Comparison of ENCODE assay signal across 8 mouse cellular contexts in the genomic region with DNA sequence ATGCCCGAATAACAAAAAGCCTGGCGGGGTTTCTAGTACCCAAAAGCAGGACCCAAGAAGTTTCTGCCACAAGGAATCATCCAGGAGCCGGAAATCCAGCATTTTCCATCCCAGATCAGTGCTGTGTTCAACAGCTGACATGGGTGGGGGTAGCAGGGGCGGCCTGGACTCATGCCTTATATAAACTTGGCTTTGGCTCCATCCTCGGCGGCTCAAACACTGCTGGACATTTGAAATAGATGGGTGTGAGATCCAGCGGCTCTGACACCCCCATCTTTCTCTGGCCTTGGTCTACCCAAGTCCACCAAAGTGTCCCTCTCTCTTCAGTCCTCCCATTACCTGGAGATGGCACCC.
DNase-seq lines count a peak whose midpoint lies in the region; ATAC-seq and TF ChIP-seq lines count a peak whose summit lies in the region.

No protein-coding gene starts in this region.

- TF ChIP-seq CTCF in liver, embryonic 14.5 days (IDR thresholded peaks at IDR 0.05; ENCODE audit: low read depth): no peak
- TF ChIP-seq CTCF in small intestine, adult 2 months (IDR thresholded peaks at IDR 0.05; ENCODE audit: extremely low read depth, insufficient read length, insufficient replicate concordance, low read depth, low read length): no peak

- peak overlapping the region; percentile 68 for H3K9ac ChIP-seq in forebrain, embryonic 16.5 days (replicated peaks; ENCODE audit: low read depth, low read length)
- H3K9ac ChIP-seq in liver, embryonic 14.5 days (replicated peaks): no peak overlapping the region

- H3K4me3 ChIP-seq in forebrain, embryonic 16.5 days (replicated peaks; ENCODE audit: low read length): peak overlapping the region; percentile 57
- H3K4me3 ChIP-seq in liver, embryonic 14.5 days (ENCODE audit: insufficient read depth in 1 of 2, low read depth in 2 of 2, low read length in 2 of 2): peak overlapping the region; percentile 3 to 8; a peak in 1 of 4 replicates
- H3K4me3 ChIP-seq in small intestine, adult 2 months (ENCODE audit: low read depth, low read length): peak overlapping the region; percentile 31

- H3K9me3 ChIP-seq in forebrain, embryonic 16.5 days (ENCODE audit: control insufficient read depth, low read length): no peaks in the 10 kb centered on the region
- no peaks in the 10 kb centered on the region for H3K9me3 ChIP-seq in liver, embryonic 14.5 days (ENCODE audit: control insufficient read depth, low read length)

- ATAC-seq in forebrain, embryonic 16.5 days: peak; percentile 54
- no peak for ATAC-seq in liver, embryonic 14.5 days (ENCODE audit: insufficient read depth)
- no peak for ATAC-seq in erythroblast, adult 5-6 weeks (replicated peaks; ENCODE audit: low FRiP score, poor library complexity, severe bottlenecking)

- DNase-seq in left cerebral cortex, postnatal 4 days: peak; percentile 10
- no peak for DNase-seq in left cerebral cortex, adult 18-20 months (ENCODE audit: low spot score in 2 of 2)
- DNase-seq in liver, embryonic 14.5 days (ENCODE audit: low read depth in 3 of 3, low spot score in 3 of 3): no peak
- no peak for DNase-seq in T-cell, adult 2 months (ENCODE audit: low spot score)
- no peak for DNase-seq in urinary bladder, postnatal 4 days (ENCODE audit: low spot score in 2 of 2)

- 4% methylated on average over 7 of the region's 7 CpGs for WGBS in forebrain, embryonic 16.5 days
- 13% methylated on average over 7 of the region's 7 CpGs for WGBS in liver, embryonic 14.5 days (ENCODE audit: insufficient replicate concordance)
- 20% methylated on average over 7 of the region's 7 CpGs for WGBS in small intestine, adult 2 months

- peak overlapping the region; percentile 82 for H3K4me2 ChIP-seq in forebrain, embryonic 16.5 days (ENCODE audit: low read length)
- peak overlapping the region; percentile 44; the same call in 1 of the 2 replicates for H3K4me2 ChIP-seq in liver, embryonic 14.5 days (ENCODE audit: low read depth)

- no peak for TF ChIP-seq POLR2A in small intestine, adult 2 months (IDR thresholded peaks at IDR 0.05; ENCODE audit: low read depth, low read length)

- no peak overlapping the region for H3K27ac ChIP-seq in forebrain, embryonic 16.5 days (ENCODE audit: low read length)
- H3K27ac ChIP-seq in liver, embryonic 14.5 days: no peak overlapping the region
- H3K27ac ChIP-seq in small intestine, adult 2 months (ENCODE audit: insufficient read depth, low read depth, low read length): no peak overlapping the region

- intact Hi-C loops in left cerebral cortex, postnatal 4 days (cut with DNase I): no loop called here

- peaks cover 6% of the 10 kb centered on the region for H3K4me1 ChIP-seq in forebrain, embryonic 16.5 days (replicated peaks; ENCODE audit: control insufficient read depth, insufficient read depth, low read length)
- H3K4me1 ChIP-seq in liver, embryonic 14.5 days (replicated peaks; ENCODE audit: control insufficient read depth in 2 of 2, insufficient read depth in 2 of 2, low read length in 1 of 2): no peaks in the 10 kb centered on the region
- H3K4me1 ChIP-seq in small intestine, adult 2 months (ENCODE audit: control insufficient read depth, insufficient read depth, insufficient read length, low read length): no peaks in the 10 kb centered on the region

- no peak for TF ChIP-seq EP300 in liver, embryonic 14.5 days (IDR thresholded peaks at IDR 0.05; ENCODE audit: low read depth)

- H3K27me3 ChIP-seq in forebrain, embryonic 16.5 days (replicated peaks; ENCODE audit: control insufficient read depth, insufficient read depth, low read length): no peaks in the 10 kb centered on the region
- peaks cover 14% of the 10 kb centered on the region; the same call in 1 of the 2 replicates for H3K27me3 ChIP-seq in liver, embryonic 14.5 days (ENCODE audit: control insufficient read depth, insufficient read depth, low read length)
- no peaks in the 10 kb centered on the region for H3K27me3 ChIP-seq in small intestine, adult 2 months (ENCODE audit: control insufficient read depth, insufficient read depth, low read length)

- no peaks in the 10 kb centered on the region for H3K36me3 ChIP-seq in forebrain, embryonic 16.5 days (ENCODE audit: control insufficient read depth, insufficient read depth)
- H3K36me3 ChIP-seq in liver, embryonic 14.5 days (replicated peaks; ENCODE audit: control insufficient read depth, insufficient read depth, low read depth): no peaks in the 10 kb centered on the region
- no peaks in the 10 kb centered on the region for H3K36me3 ChIP-seq in small intestine, adult 2 months (ENCODE audit: control insufficient read depth, insufficient read depth, low read length)

Comparison
In these comparisons a context has a peak if more than half of its experiments do, and no peak if none do; other contexts are left out.
1. H3K4me3 ChIP-seq: peak in every context shown above with its lines; median percentile 57 in forebrain, embryonic 16.5 days; 31 in small intestine, adult 2 months; 6 in liver, embryonic 14.5 days.